Mouse (Mus musculus) liver, postnatal 0 days (tissue): ENCODE measurements around the gene Atp6v1b1. TPM values are rescaled to one million over a fixed set of nuclear protein-coding genes. Genes with fewer than 3 reads are reported as not detected.

Experiments used
- ATAC-seq: fragments of 200-750 bp; cut with Nextera tagmentation; 2 replicates; pipeline ENCODE4 v1.8.0; 2017; ENCODE audit warnings: mild to moderate bottlenecking, moderate library complexity
- DNase-seq: peaks from one replicate; pipeline ENCODE4 v3.0.0-alpha.2; 2016
- H3K27ac ChIP-seq: fragments of 300-500 bp; sonication (generic); 2 replicates; pipeline ENCODE4 v1.5.1; 2014; ENCODE audit warnings: antibody characterized with exemption, moderate library complexity, mild to moderate bottlenecking, low read depth
- H3K27me3 ChIP-seq: fragments of 300-500 bp; sonication (generic); 2 replicates; pipeline ENCODE4 v1.6.1; 2014; ENCODE audit warnings: low read length, control low read depth, mixed read lengths; ENCODE audit not compliant: insufficient read depth
- H3K36me3 ChIP-seq: fragments of 300-500 bp; sonication (generic); replicated peaks from 2 replicates; pipeline ENCODE4 v1.6.1; 2014; ENCODE audit warnings: mild to moderate bottlenecking, control low read depth, low read length, moderate library complexity, mixed read lengths; ENCODE audit not compliant: insufficient read depth
- H3K4me1 ChIP-seq: fragments of 300-500 bp; sonication (generic); 2 replicates; pipeline ENCODE4 v1.6.1; 2014; ENCODE audit warnings: antibody characterized with exemption, mild to moderate bottlenecking, control low read depth; ENCODE audit not compliant: insufficient read depth
- H3K4me2 ChIP-seq: fragments of 300-500 bp; sonication (generic); 2 replicates; pipeline ENCODE4 v1.6.1; 2014; ENCODE audit warnings: low read depth, mild to moderate bottlenecking, low read length, moderate library complexity, mixed read lengths
- H3K4me3 ChIP-seq: fragments of 300-500 bp; sonication (generic); 2 replicates; pipeline ENCODE4 v1.5.1; 2014; ENCODE audit warnings: low read depth, low read length
- H3K9ac ChIP-seq: fragments of 300-500 bp; sonication (generic); replicated peaks from 2 replicates; pipeline ENCODE4 v1.6.1; 2014; ENCODE audit warnings: mild to moderate bottlenecking, moderate library complexity
- H3K9me3 ChIP-seq: fragments of 300-500 bp; sonication (generic); 2 replicates; pipeline ENCODE4 v1.6.1; 2016; ENCODE audit warnings: mild to moderate bottlenecking, control low read depth, low read length, mixed read lengths
- CTCF ChIP-seq: sonication (generic); IDR thresholded peaks from 2 replicates; pipeline ENCODE4 v1.5.1; 2016; ENCODE audit warnings: antibody characterized with exemption, low read depth
- EP300 ChIP-seq: IDR thresholded peaks from 2 replicates; pipeline ENCODE4 v1.6.1; 2016; ENCODE audit warnings: antibody characterized with exemption, low read depth, mild to moderate bottlenecking
- WGBS: fragments of 180-500 bp; shearing (Covaris S2); extraction: QIAGEN DNeasy Blood & Tissue Kit; methylation state at CpG from one replicate; pipeline ENCODE4 v1.1.7; 2014; ENCODE audit not compliant: insufficient replicate concordance; 5-methylcytosine and 5-hydroxymethylcytosine counted together
- polyA plus RNA-seq: library from polyadenylated mRNA; unstranded; fragments of >200 nt; fragmentation: Nextera tagmentation; extraction: Ambion mirVana; gene quantifications from 2 replicates; pipeline ENCODE4 v1.2.1, GENCODE M21; 2015

The Atp6v1b1 gene
- polyA plus RNA-seq: not detected in 2 replicates

DNA sequence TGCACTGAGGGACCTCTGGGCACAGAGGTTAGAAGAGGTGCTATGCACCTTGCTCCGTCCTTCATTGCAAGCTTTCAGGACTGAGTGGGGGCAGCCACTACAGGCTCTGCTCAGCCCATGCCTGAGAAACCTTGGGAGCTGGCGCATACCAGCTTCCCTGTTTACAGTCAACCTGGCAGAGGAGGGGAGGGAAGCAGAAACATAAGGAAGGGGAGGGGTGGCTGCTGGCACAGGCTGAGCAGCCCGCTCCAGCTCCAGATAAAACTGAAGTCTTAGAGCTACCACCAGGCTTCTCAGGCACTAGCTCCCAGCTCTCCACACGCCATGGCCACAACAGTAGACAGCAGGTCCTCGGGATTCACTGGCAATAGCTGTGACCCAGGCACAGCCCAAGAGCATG lies at the start of gene Atp6v1b1:
Atp6v1b1 (plus strand) TSS at position 230 of the 400 bp plus-strand sequence.
- Histone ChIP-seq H3K27ac (no peak within 1 kb of the TSS), H3K36me3 (no peaks in the 10 kb centered on the region), H3K4me3 (no peak within 1 kb of the TSS), H3K9ac (no peak within 1 kb of the TSS), H3K4me1 (peaks cover 11% of the 10 kb centered on the region), H3K9me3 (no peaks in the 10 kb centered on the region), H3K4me2 (no peak within 1 kb of the TSS), H3K27me3 (no peaks in the 10 kb centered on the region)
- DNase-seq (no peak), ATAC-seq (peak; percentile 45)
- WGBS: 62% methylated on average over 5 of the region's 5 CpGs
- no peak for TF ChIP-seq EP300

DNA sequence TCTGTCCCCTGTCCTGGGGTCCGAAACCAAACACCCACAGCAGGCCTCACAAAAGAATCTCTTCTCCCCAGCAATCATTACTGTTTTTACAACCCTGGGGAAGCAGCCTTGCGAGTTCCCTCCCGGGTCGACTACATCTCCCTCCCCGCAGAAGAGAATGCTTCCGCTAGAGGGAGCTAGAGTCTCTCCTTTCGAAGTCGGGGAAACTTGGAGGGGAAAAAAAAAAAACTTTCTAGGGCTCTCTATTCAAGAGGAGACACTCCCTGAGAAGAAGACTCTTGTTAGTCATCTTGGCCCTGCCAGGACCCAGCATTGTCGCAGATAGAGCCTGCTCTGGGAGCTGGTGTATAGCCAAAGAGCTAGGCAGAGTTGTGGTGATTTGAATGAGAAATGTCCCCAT lies 49.0 kb upstream of the Atp6v1b1 start:
- Histone ChIP-seq H3K4me1 (no peaks in the 10 kb centered on the region), H3K4me2 (no peak overlapping the region), H3K36me3 (no peaks in the 10 kb centered on the region), H3K4me3 (no peak overlapping the region), H3K9ac (no peak overlapping the region), H3K9me3 (no peaks in the 10 kb centered on the region), H3K27me3 (peaks cover 85% of the 10 kb centered on the region), H3K27ac (no peak overlapping the region)
- ATAC-seq (no peak), DNase-seq (peak; percentile 61)
- no peak for TF ChIP-seq EP300
- TF ChIP-seq CTCF: peak; percentile 74
- WGBS: 1% methylated on average over 9 of the region's 9 CpGs

DNA sequence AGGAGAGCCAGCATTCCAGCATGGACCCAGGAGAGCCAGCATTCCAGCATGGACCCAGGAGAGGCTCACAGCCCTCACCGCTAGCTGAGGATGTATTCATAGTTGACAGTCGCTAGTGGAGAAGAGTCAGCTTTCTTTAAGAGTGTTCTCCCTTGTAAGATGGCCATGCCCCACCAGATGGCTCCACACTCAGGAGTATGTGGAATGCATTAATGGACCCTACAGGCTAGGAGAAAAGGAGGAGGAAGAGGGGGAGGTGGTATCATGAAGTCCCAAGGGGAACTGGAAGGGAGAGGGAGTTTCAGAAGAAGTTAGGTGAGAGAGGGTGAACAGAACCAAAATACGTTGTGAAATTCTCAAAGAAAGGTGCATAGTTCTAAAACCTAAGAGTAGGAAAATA lies 47.1 kb upstream of the Atp6v1b1 start:
- DNase-seq (no peak), ATAC-seq (no peak)
- no peak overlapping the region for H3K27ac ChIP-seq
- no peaks in the 10 kb centered on the region for H3K9me3 ChIP-seq
- no peaks in the 10 kb centered on the region for H3K36me3 ChIP-seq
- H3K4me2 ChIP-seq: no peak overlapping the region
- no peaks in the 10 kb centered on the region for H3K4me1 ChIP-seq
- no peak for TF ChIP-seq EP300
- TF ChIP-seq CTCF: 0 out of 2 replicates have a peak, but pooled peaks have one; percentile 11
- 10% methylated on average over 3 of the region's 3 CpGs for WGBS
- no peak overlapping the region for H3K9ac ChIP-seq
- H3K27me3 ChIP-seq: peaks cover 90% of the 10 kb centered on the region
- H3K4me3 ChIP-seq: no peak overlapping the region

DNA sequence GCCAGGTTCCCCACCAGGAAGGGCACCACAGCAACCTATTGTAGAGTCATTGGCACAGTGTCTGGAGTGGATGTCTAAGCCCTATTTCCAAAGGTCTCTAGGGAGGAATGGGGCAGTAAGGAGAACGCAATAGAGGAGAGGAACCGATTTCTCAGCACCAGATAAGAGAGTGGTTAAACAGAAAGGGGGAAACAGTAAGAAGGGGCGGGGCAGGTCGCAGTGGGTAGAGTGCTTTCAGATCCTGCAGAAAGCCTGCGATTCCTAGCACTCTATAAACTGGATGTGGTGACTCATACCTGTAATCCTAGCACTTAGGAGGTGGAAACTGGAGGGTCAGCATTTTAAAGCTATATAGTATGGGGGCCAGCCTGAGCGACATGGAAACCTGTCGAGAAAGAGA lies 46.1 kb upstream of the Atp6v1b1 start:
- Histone ChIP-seq H3K4me3 (no peak overlapping the region), H3K27me3 (peaks cover 90% of the 10 kb centered on the region), H3K4me2 (no peak overlapping the region), H3K36me3 (no peaks in the 10 kb centered on the region), H3K27ac (no peak overlapping the region), H3K4me1 (no peaks in the 10 kb centered on the region), H3K9ac (no peak overlapping the region), H3K9me3 (no peaks in the 10 kb centered on the region)
- TF ChIP-seq CTCF (no peak), EP300 (no peak)
- ATAC-seq (no peak), DNase-seq (no peak)
- under 1% methylated on average over 7 of the region's 7 CpGs for whole genome bisulfite sequencing

DNA sequence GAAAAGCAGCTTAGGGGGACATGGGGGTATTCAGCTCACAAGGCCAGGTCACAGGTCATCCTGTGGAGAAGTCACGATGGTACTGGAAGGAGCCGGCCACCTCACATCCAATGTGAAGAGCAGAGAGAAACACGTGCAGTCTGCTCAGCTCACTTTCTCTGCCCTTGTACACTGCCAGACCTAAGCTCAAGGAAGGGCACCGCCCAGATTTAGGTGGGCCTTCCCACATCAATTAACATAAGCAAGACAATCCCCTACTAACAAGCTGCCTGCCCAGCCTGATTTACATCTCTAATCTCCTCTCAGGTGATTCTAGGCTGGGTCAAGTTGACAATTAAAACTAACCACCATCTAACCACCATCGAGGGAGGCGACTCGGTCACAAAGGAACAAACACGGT lies 44.9 kb upstream of the Atp6v1b1 start:
- Histone ChIP-seq H3K27me3 (peaks cover 89% of the 10 kb centered on the region), H3K4me2 (no peak overlapping the region), H3K4me1 (peaks cover 2% of the 10 kb centered on the region; the same call in 1 of the 2 replicates), H3K9me3 (no peaks in the 10 kb centered on the region), H3K27ac (no peak overlapping the region), H3K4me3 (no peak overlapping the region), H3K9ac (no peak overlapping the region), H3K36me3 (no peaks in the 10 kb centered on the region)
- 3% methylated on average over 8 of the region's 8 CpGs for WGBS
- ATAC-seq (no peak), DNase-seq (no peak)
- no peak for TF ChIP-seq CTCF
- TF ChIP-seq EP300: no peak

DNA sequence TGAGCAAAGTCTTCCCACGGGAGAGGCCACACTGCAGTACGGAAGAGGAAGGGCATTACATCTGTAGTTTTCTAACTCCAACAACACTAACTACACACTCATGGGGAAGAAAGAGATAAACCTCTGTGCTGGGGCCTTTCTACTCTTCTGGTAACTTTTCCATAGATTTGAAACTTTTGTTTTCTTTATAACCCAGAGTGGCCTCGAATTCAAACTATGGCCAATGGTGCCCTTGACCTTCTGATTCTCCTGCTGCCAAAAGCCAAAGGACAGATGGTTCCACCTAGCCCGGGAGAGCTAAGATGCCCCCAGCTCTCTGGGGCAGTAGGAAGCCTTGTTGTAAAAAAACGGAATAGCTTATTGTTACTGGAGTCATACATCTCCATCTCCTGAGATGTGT lies 42.8 kb upstream of the Atp6v1b1 start:
- Histone ChIP-seq H3K9ac (no peak overlapping the region), H3K4me2 (no peak overlapping the region), H3K9me3 (no peaks in the 10 kb centered on the region), H3K4me1 (peaks cover 2% of the 10 kb centered on the region; the same call in 1 of the 2 replicates), H3K27ac (no peak overlapping the region), H3K27me3 (peaks cover 88% of the 10 kb centered on the region), H3K36me3 (no peaks in the 10 kb centered on the region), H3K4me3 (no peak overlapping the region)
- 3% methylated on average over 5 of the region's 5 CpGs for WGBS
- DNase-seq: no peak
- no peak for TF ChIP-seq CTCF
- no peak for TF ChIP-seq EP300
- ATAC-seq: no peak

DNA sequence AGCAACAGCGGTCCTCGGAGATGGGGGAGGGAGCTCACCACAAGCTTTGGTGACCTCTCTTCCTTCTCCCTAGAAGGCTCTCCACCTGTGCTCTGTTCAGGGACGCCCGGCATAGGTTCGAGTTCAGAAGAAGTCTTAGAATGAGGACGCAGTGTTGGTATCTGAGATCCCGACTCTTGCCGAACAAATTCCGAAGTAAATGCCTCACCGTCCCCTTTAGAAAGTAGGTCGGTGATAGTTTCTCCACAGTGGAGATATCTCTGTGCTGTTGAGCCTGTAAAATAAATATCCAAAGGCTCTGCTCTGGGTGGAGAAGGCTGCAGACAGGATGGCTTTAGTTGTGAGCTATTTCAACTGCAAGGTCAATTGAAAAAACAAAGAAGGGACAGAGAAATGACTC lies 41.8 kb upstream of the Atp6v1b1 start:
- no peak overlapping the region for H3K27ac ChIP-seq
- no peak overlapping the region for H3K9ac ChIP-seq
- TF ChIP-seq EP300 (no peak), CTCF (no peak)
- WGBS: 2% methylated on average over 11 of the region's 11 CpGs
- peaks cover 89% of the 10 kb centered on the region for H3K27me3 ChIP-seq
- no peak for DNase-seq
- H3K4me3 ChIP-seq: no peak overlapping the region
- no peaks in the 10 kb centered on the region for H3K9me3 ChIP-seq
- no peak for ATAC-seq
- no peaks in the 10 kb centered on the region for H3K36me3 ChIP-seq
- H3K4me2 ChIP-seq: no peak overlapping the region
- peaks cover 2% of the 10 kb centered on the region; the same call in 1 of the 2 replicates for H3K4me1 ChIP-seq
